Mouse (Mus musculus) E14TG2a.4 (cell line): ENCODE data around the gene Ethe1.

Experiments used
- CTCF ChIP-seq: conservative IDR thresholded peaks from 2 replicates; pipeline ENCODE4 v1.5.1; 2014; ENCODE audit warnings: low read length
- POU5F1 ChIP-seq: IDR thresholded peaks from 2 replicates; pipeline ENCODE4 v1.6.1; 2014; ENCODE audit warnings: low read length, borderline replicate concordance

- TF ChIP-seq CTCF (no peak), POU5F1 (no peak)
These were observed 25.9 kb upstream of the Ethe1 start for GRCm38 (mm10) chr7:24561450-24561849.
